Comparison of ENCODE assay signal across 8 mouse cellular contexts in the genomic region with DNA sequence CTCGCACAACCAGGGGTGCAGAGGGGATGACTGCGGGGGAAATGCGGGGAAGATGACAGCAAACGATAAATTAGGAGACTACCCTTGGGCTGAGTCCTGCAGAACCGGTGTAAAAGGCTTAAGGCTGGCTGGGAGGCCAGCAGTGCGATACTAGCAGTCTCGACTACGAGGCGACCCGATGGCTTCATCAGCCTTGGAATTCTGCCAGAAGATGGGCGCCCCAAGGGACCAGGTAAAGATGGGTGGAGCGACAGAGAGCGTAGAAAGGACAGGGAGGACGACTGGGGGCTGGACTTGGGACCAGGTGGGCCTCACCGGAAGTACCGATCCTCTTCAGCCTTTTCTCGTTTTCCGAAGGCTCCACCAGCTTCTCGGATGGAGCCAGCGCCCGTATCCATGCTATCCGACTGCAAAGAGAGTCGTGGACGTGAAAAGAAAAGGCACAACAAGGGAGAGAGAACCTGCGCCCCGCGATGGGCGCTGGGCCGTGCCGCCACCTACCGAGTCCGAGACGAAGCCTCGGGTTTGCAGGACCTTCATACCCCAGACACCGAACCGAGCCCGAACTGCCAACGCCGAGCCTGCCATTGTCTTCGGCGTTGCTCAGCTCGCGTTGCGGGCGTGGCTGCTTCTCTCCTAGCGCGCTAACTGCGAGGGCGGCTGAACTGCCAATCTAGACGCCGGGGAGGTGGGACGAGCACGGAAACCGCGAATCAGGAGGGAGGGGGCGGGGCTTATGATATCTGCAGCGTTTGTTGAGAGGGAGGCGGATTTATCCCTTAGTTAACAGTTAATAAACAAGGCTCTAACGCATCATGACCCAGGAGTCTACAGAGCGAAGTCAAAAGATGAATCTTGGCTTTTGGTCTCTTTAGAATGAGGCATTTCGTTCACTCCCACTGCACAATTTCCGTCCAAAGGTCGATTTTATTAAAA. TPM values are rescaled to one million over a fixed set of nuclear protein-coding genes. Genes with fewer than 3 reads are reported as not detected.
DNase-seq lines count a peak whose midpoint lies in the region; ATAC-seq and TF ChIP-seq lines count a peak whose summit lies in the region.

TSS of gene Atpif1 (minus strand) at position 679 of the 936 bp plus-strand sequence.

- H3K4me3 ChIP-seq in gastrocnemius, adult 2 months = peak within 1 kb of the TSS; percentile 89
- H3K4me3 ChIP-seq in hindbrain, postnatal 0 days (ENCODE audit: low read length) = peak within 1 kb of the TSS; percentile 74

- H3K9me3 ChIP-seq in hindbrain, postnatal 0 days (ENCODE audit: low read length) = no peaks in the 10 kb centered on the region

- peak within 1 kb of the TSS; percentile 93 for H3K9ac ChIP-seq in hindbrain, postnatal 0 days (replicated peaks; ENCODE audit: low read length)

- peak within 1 kb of the TSS; percentile 86 for H3K4me2 ChIP-seq in hindbrain, postnatal 0 days (ENCODE audit: low read depth, low read length)

- WGBS in hindbrain, postnatal 0 days = 1% methylated on average over 63 of the region's 63 CpGs

- DNase-seq in ZHBTc4 (ENCODE audit: low read depth, low spot score) = peak; percentile 98
- peak; percentile 69 to 89 for DNase-seq in cerebellum, postnatal 4 days (ENCODE audit: low spot score in 2 of 2)
- DNase-seq in gastrocnemius, adult 2 months = peak; percentile 93
- DNase-seq in hindbrain, postnatal 0 days (ENCODE audit: low spot score) = peak; percentile 97
- peak; percentile 66 to 86 for DNase-seq in left cerebral cortex, adult 9 months (ENCODE audit: low spot score in 2 of 2)
- peak; percentile 88 for DNase-seq in right cerebral cortex, postnatal 25 days
- peak; percentile 82 to 93 for DNase-seq in urinary bladder, postnatal 4 days (ENCODE audit: low spot score in 2 of 2)

- no peaks in the 10 kb centered on the region for H3K27me3 ChIP-seq in hindbrain, postnatal 0 days (ENCODE audit: insufficient read depth, low read length)

- intact Hi-C loops in gastrocnemius, adult 2 months (cut with DNase I) = loop anchor here (2.0 kb wide), 1 partner anchor 14 kb away; no protein-coding TSS in a partner anchor

- peaks cover 6% of the 10 kb centered on the region; the same call in 1 of the 2 replicates for H3K36me3 ChIP-seq in hindbrain, postnatal 0 days (ENCODE audit: insufficient read depth, low read length)

- H3K4me1 ChIP-seq in hindbrain, postnatal 0 days (ENCODE audit: insufficient read depth, low read length) = peaks cover 18% of the 10 kb centered on the region

- ATAC-seq in hindbrain, postnatal 0 days = peak; percentile 91
- peak; percentile 71 for ATAC-seq in megakaryocyte progenitor cell, adult 5-6 weeks (replicated peaks; ENCODE audit: poor library complexity)

- no peak for TF ChIP-seq CTCF in gastrocnemius, adult 2 months (IDR thresholded peaks at IDR 0.05)
- TF ChIP-seq CTCF in hindbrain, postnatal 0 days (IDR thresholded peaks at IDR 0.05; ENCODE audit: low read depth) = no peak; the same call in 1 of the 2 replicates

- H3K27ac ChIP-seq in gastrocnemius, adult 2 months = peak within 1 kb of the TSS; percentile 90
- peak within 1 kb of the TSS; percentile 99 for H3K27ac ChIP-seq in hindbrain, postnatal 0 days

RNA-seq across cellular contexts. Expression of gene Atpif1, which starts in this region (rescaled TPM):
- total RNA-seq in gastrocnemius, adult 2 months (2021) = 10 to 100 TPM; 41.0 to 60.0 TPM
- 341 and 518 TPM in 2 replicates for total RNA-seq in hindbrain, postnatal 0 days (2014; rRNA removed)
- polyA plus RNA-seq in hindbrain, postnatal 0 days (2015; fragmentation: Nextera tagmentation; extraction: Ambion mirVana) = 1,637 and 1,748 TPM in 2 replicates
- 678 and 715 TPM in 2 replicates for total RNA-seq in megakaryocyte progenitor cell, adult 5-6 weeks (2015)
- total RNA-seq in megakaryocyte progenitor cell, adult 5-6 weeks (2017) = 1,407 and 1,519 TPM in 2 replicates

Comparison
In these comparisons a context has a peak if more than half of its experiments do, and no peak if none do; other contexts are left out.
1. Peak in every context shown above with its lines: DNase-seq, ATAC-seq, H3K4me3 ChIP-seq and H3K27ac ChIP-seq.